Mouse (Mus musculus): ENCODE measurements at regions not wholly inside any gene's neighbourhood (a gene's known extent, or its start where the extent isn't known, plus 50 kb on each side); places are given as distances from the start of the nearest gene placed in this dataset.

GRCm38 (mm10) chr14:12936343-12936742, 113.5 kb upstream of the Cadps start:
- no peak for DNase-seq (ENCODE audit: low spot score)

GRCm38 (mm10) chr14:12931668-12932384, 108.9 kb upstream of the Cadps start:
- Histone ChIP-seq H3K9me3 (no peaks in the 10 kb centered on the region), H3K27me3 (ENCODE audit: insufficient read depth, poor library complexity, severe bottlenecking) (no peaks in the 10 kb centered on the region), H3K4me1 (no peaks in the 10 kb centered on the region), H3K27ac (no peak overlapping the region), H3K36me3 (no peaks in the 10 kb centered on the region), H3K4me3 (no peak overlapping the region)
- WGBS, result 54% methylated on average over 5 of the region's 5 CpGs
- no peak for DNase-seq (ENCODE audit: low spot score)

More at GRCm38 (mm10) chr14:12936343-12936742, 113.5 kb upstream of the Cadps start:
- WGBS, result 91% methylated on average over 2 of the region's 2 CpGs
- no peaks in the 10 kb centered on the region for H3K36me3 ChIP-seq
- no peaks in the 10 kb centered on the region for H3K9me3 ChIP-seq
- H3K27me3 ChIP-seq (ENCODE audit: insufficient read depth, poor library complexity, severe bottlenecking), result no peaks in the 10 kb centered on the region
- no peaks in the 10 kb centered on the region for H3K4me1 ChIP-seq
- no peak overlapping the region for H3K27ac ChIP-seq
- H3K4me3 ChIP-seq, result no peak overlapping the region

DNA sequence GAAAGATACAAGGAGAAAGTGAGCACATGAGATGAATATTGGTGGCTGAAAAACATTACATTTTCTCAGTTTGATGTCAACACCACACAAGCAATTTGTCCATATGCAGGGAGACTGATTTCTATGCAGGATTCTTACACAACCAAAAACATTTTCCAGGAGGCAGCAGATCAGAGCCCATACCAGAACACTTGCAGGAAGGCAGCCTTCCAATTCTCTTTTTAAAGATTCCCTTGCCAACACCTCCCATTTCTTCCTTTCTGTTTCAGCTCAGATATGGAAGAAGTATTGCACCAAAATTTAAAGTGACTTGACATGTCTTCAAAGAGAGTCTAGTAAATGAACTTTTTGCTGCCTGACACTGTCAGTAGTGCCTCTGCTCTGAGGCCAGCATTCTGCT, 100.7 kb upstream of the Cadps start:
- H3K27me3 ChIP-seq (ENCODE audit: insufficient read depth, poor library complexity, severe bottlenecking), result no peaks in the 10 kb centered on the region
- H3K4me1 ChIP-seq, result no peaks in the 10 kb centered on the region
- H3K4me3 ChIP-seq, result no peak overlapping the region
- H3K36me3 ChIP-seq, result no peaks in the 10 kb centered on the region
- DNase-seq (ENCODE audit: low spot score), result no peak
- H3K9me3 ChIP-seq, result no peaks in the 10 kb centered on the region
- no peak overlapping the region for H3K27ac ChIP-seq

- Histone ChIP-seq H3K27me3 (ENCODE audit: insufficient read depth, poor library complexity, severe bottlenecking) (no peaks in the 10 kb centered on the region), H3K27ac (no peak overlapping the region), H3K4me1 (no peaks in the 10 kb centered on the region), H3K9me3 (no peaks in the 10 kb centered on the region), H3K4me3 (no peak overlapping the region), H3K36me3 (no peaks in the 10 kb centered on the region)
- no peak for DNase-seq (ENCODE audit: low spot score)
- WGBS, result 70% methylated on average over 2 of the region's 2 CpGs
Observed at GRCm38 (mm10) chr14:12915431-12915830, 92.6 kb upstream of the Cadps start.

DNA sequence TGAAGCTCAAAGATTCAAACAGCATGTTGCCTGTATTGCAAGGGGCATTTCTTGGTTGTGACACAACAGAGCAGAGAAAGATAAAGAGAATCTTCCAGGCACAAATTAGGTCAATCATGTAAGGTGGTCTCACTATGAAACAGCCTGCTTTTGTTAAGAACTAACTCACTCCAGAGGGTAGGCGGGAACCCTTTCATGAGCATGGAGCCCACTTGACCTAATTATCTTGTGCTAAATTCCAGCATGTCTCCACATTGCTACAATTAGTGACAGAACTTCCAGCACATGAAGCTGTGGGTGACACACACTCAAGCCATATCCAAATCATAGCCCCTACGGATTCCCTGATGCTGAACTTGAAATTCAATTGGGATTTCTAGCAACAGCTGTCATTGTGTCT, 91.1 kb upstream of the Cadps start:
- WGBS, result 51% methylated on average over 2 of the region's 2 CpGs
- Histone ChIP-seq H3K27me3 (ENCODE audit: insufficient read depth, poor library complexity, severe bottlenecking) (no peaks in the 10 kb centered on the region), H3K27ac (no peak overlapping the region), H3K36me3 (no peaks in the 10 kb centered on the region), H3K9me3 (no peaks in the 10 kb centered on the region), H3K4me3 (no peak overlapping the region), H3K4me1 (no peaks in the 10 kb centered on the region)
- DNase-seq (ENCODE audit: low spot score), result no peak

GRCm38 (mm10) chr14:12913421-12913820, 90.5 kb upstream of the Cadps start:
- Histone ChIP-seq H3K4me3 (no peak overlapping the region), H3K27me3 (ENCODE audit: insufficient read depth, poor library complexity, severe bottlenecking) (no peaks in the 10 kb centered on the region), H3K36me3 (no peaks in the 10 kb centered on the region), H3K9me3 (no peaks in the 10 kb centered on the region), H3K27ac (no peak overlapping the region), H3K4me1 (no peaks in the 10 kb centered on the region)
- WGBS, result 89% methylated on average over 3 of the region's 3 CpGs
- DNase-seq (ENCODE audit: low spot score), result no peak

DNA sequence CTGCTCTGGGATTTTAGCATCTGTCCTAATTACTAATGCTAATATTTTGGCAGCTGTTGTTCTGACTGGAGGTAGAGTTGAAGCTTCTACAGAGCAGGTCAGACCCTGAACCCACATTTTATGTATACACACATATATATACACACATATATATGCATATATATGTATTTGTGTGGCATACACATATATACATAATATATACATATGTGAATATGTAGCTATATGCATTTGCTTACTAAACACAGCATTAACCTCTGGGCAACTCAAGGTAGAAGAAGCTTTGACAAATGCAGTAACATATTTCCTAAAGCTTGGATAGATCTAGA, 54.4 kb upstream of the Cadps start:
- Histone ChIP-seq H3K4me3 (no peak overlapping the region), H3K27me3 (ENCODE audit: insufficient read depth, poor library complexity, severe bottlenecking) (no peaks in the 10 kb centered on the region), H3K4me1 (no peaks in the 10 kb centered on the region), H3K9me3 (no peaks in the 10 kb centered on the region), H3K27ac (no peak overlapping the region), H3K36me3 (no peaks in the 10 kb centered on the region)
- DNase-seq (ENCODE audit: low spot score), result no peak

DNA sequence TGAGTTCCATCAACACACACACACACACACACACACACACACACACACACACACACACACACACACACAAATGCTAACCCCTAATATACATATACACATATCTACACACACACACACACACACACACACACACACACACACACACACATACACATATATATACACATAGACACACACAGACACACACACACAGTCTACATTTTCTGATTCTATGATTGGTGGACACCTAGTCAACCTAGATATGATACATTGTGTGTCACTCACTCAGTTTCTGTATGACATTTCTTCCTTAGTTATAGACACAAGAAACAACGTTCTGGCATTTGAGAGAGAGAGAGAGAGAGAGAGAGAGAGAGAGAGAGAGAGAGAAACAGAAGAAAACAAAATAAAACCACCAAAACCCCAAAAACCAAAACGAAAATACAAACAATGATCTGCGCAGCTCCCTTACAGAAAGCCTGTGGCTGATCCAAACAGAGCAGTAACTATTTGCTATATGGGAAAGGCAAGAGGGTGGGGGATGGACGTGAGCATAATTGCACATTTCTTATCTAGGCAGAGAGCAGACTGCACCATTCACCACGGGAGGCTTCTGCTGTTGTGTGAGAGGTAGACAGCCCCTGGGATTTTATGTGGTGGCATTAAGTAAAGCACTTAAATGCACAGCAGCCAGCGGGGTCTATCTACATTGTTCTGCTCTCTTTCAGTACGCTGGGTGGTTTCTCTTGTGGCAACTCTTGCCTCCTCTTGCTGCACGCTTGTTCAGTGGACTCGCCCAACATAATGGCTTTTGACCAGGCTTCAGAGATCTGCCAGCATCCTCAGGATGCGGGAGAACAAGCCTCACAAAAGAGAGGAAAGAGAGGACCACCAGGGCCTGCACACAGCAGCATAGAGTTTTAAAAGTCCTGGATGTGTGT, 53.8 kb upstream of the Cadps start:
- WGBS, result 73% methylated on average over 10 of the region's 10 CpGs
- no peaks in the 10 kb centered on the region for H3K9me3 ChIP-seq
- H3K36me3 ChIP-seq, result no peaks in the 10 kb centered on the region
- H3K4me3 ChIP-seq, result no peak overlapping the region
- no peak for DNase-seq (ENCODE audit: low spot score)
- no peaks in the 10 kb centered on the region for H3K27me3 ChIP-seq (ENCODE audit: insufficient read depth, poor library complexity, severe bottlenecking)
- no peak overlapping the region for H3K27ac ChIP-seq
- no peaks in the 10 kb centered on the region for H3K4me1 ChIP-seq

All from heart, embryonic 10.5 days (tissue).